Mouse (Mus musculus): ENCODE results near the gene Rep15. TPM values are rescaled to one million over a fixed set of nuclear protein-coding genes. Genes with fewer than 3 reads are reported as not detected.

Rep15 gene
- 0.48 TPM for polyA plus RNA-seq (2017; shearing (Covaris generic))

DNA sequence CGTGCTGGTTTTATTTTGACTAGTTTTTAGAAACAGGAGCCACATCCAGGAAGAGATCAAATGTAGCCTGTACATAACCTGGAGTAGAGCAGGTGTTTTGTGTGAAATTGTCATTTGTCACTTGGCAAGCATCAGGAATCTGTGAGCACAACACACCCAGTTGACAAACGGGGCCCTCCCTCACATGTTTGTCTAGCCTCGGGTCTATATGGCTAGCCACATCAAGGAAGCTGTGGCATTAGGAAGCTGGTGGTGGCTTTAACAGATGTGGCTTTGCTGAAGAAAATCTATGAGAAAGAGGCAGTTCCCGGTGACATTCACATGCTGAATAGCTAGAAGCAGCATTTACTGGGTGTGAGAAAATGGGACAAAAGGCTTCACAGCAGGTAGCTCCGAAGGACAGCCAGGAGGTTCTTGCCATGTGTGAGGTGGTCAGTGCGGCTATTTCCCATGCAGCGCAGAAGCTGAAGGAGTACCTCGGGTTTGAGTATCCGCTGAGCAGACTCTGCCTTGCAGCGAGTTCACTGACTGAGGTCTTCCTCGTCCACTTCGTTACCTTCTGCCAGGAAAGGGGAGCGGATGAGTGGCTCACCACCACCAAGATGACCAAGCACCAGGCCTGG lies at the start of gene Rep15:
TSS of gene Rep15 (plus strand) at position 282 of the 623 bp plus-strand sequence.

DNA sequence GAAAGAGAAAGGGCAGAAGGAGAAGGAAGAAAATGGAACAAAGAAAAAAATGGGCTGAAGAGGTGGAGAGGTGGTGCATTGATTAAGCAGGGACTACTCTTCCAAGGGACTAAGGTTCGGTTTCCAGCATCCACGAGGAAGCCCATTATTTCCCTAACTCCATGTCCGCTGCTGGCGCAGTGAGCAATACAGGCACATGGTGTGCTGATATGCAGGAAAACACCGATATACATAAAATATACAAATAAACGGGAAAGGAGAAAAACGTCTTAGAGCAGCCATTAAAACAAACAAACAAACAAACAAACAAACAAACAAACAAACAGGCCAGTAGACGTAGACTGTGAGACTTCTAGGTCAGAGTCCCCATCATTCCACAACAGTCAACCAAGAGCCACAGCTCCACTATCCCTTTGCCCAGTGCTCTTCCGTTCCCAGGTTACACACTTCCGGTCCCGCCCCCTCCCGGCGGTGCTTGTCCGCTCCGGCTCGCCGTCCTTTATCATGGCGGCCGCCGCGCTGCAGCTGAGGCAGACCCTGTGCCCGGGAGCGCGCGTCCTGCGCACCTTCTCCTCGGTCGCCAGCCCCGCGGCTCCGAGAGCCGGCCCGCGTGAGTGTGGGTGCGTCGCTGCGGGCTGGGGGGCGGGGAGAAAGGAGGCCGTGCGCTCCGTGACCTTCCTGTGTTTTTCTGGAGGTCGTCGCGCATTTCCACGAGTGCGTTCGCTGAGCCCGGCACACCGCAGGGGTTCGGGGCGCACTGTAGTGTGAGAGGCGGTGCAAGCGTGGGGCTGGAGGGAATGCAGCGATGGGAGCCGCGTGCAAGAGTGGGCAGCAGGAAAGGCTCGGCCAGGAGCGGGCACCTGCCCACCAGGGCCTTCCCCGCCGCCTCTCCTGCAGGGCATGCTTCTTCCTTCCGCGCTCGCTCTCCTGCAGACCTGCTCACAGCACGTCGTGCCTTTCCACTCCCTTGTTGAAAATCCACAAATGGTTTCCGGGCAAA lies 10.2 kb downstream of the Rep15 start, which contains the start of gene Mrps35:
TSS of gene Mrps35 (plus strand) at position 474 of the 1,000 bp plus-strand sequence.

Other genes with a start within 250 kb of the Rep15 start
- gene Arntl2, start 236.5 kb upstream of the Rep15 start, polyA plus RNA-seq (2017; shearing (Covaris generic)), result 0.61 TPM
- gene Smco2, start 182.5 kb upstream of the Rep15 start, polyA plus RNA-seq (2017; shearing (Covaris generic)), result not detected
- 5.8 TPM for gene Ppfibp1, start 144.1 kb upstream of the Rep15 start, polyA plus RNA-seq (2017; shearing (Covaris generic))
- not detected for gene 1700034J05Rik, start 78.2 kb upstream of the Rep15 start, polyA plus RNA-seq (2017; shearing (Covaris generic))
- gene Mrps35, start 10.2 kb downstream of the Rep15 start, polyA plus RNA-seq (2017; shearing (Covaris generic)), result 33.9 TPM
- gene Mansc4, start 54.4 kb downstream of the Rep15 start, polyA plus RNA-seq (2017; shearing (Covaris generic)), result not detected
- gene Klhl42, start 58.8 kb downstream of the Rep15 start, polyA plus RNA-seq (2017; shearing (Covaris generic)), result 6.4 TPM
- gene Pthlh, start 231.6 kb downstream of the Rep15 start, polyA plus RNA-seq (2017; shearing (Covaris generic)), result not detected